Mouse (Mus musculus) large intestine, adult 2 months (tissue): Measurements from ENCODE around the gene Vav2. TPM values are rescaled to one million over a fixed set of nuclear protein-coding genes. Genes with fewer than 3 reads are reported as not detected.

Experiments used
- DNase-seq: peaks from one replicate; pipeline ENCODE4 v3.0.0-alpha.2; 2012; ENCODE audit warnings: low read depth, low spot score
- WGBS: fragments of 180-500 bp; shearing (Covaris S2); methylation state at CpG from one replicate; pipeline ENCODE4 v1.1.7; 2018; 5-methylcytosine and 5-hydroxymethylcytosine counted together
- polyA plus RNA-seq: library from polyadenylated mRNA; depleted of rRNA; stranded (reverse); fragments of >200 nt; gene quantifications from 2 replicates; pipeline ENCODE4 v1.2.3, GENCODE M21; 2012

Gene Vav2
- polyA plus RNA-seq, 1 experiment = 24.0 TPM

DNA sequence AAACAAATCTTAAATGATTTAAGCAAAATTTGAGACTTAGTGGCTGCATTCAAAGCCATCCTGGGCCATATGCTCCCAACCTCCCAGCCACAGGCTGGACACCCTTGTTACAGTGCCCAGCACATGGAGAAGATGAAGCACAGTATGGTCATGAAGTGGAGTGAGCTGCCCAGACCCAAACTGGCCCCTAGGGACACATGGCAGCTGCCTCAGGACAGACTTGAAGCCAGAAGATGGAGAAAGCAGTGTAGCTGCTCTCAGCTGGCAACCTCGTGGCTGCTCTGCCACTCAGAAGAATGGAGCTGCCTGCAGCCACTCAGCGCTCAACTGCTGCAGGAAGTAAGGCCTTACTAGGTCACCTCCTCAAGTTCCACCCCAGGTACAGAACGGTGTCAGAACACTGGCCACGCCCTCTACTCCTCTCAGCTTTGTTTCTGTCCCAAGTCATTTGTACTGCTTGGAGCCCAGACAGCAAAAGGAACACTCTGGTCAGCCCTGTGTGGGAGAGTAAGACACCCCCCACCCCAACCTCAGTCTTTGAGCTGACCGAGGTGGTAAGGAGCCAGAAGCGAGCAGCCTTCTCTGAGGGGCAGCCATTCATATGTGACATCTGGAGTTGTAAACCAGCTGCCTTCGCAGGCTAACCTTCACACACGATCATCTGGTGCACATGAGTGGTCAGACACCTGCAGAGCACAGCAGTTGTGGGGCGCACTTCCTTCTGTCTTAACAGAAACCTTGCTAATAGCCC is 130.0 kb downstream of the Vav2 start:
- 51% methylated on average over 9 of the region's 9 CpGs for WGBS
- no peak for DNase-seq

DNA sequence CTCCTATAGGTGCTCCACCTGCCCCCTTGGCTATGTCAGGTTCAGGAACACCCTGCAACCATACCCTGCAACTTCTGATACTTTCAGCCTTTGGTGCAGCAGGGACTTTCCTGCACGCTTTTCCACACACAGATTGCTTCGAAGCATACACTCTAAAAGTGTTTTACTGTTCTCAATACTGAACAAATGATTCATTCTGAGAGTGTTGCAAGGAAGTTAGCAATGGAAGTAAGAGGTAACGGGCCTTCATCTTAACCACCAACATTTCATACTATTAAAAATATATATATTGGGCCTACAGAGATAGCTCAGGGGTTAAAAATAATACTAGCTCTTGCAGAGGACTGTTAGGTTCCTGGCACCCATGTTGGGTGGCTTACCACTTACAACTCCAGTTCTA is 132.1 kb downstream of the Vav2 start:
- no peak for DNase-seq
- 90% methylated on average over 3 of the region's 3 CpGs for WGBS

- WGBS = 19% methylated on average over 3 of the region's 3 CpGs
- peak; percentile 42 for DNase-seq
These were observed 137.8 kb downstream of the Vav2 start for GRCm38 (mm10) chr2:27289019-27289418.

GRCm38 (mm10) chr2:27286971-27287710 is 139.7 kb downstream of the Vav2 start:
- no peak for DNase-seq
- WGBS = 69% methylated on average over 7 of the region's 7 CpGs

- DNase-seq = peak; percentile 11
- WGBS = 45% methylated on average over 7 of the region's 7 CpGs
These were observed 142.4 kb downstream of the Vav2 start for GRCm38 (mm10) chr2:27284441-27284840.

DNA sequence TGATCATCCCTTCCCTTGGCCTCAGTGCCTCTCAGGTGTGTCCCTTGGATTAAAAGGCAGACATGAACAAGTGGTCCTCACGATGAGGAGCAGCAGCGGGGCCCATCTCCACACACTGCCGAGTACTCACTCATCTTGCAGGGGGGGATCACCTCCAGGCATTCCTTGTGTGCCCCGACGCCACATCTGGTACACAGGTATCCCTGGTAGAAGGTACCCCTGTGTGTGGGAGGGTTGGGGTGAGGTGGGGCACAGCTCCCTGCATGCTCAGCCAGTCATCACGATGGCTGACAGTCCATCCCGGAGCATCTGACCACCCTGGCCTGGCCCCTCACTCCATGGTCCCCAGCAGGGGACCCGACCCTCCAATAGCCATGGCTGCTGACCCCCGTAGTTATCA is 145.1 kb downstream of the Vav2 start:
- WGBS = 94% methylated on average over 9 of the region's 9 CpGs
- no peak for DNase-seq

DNA sequence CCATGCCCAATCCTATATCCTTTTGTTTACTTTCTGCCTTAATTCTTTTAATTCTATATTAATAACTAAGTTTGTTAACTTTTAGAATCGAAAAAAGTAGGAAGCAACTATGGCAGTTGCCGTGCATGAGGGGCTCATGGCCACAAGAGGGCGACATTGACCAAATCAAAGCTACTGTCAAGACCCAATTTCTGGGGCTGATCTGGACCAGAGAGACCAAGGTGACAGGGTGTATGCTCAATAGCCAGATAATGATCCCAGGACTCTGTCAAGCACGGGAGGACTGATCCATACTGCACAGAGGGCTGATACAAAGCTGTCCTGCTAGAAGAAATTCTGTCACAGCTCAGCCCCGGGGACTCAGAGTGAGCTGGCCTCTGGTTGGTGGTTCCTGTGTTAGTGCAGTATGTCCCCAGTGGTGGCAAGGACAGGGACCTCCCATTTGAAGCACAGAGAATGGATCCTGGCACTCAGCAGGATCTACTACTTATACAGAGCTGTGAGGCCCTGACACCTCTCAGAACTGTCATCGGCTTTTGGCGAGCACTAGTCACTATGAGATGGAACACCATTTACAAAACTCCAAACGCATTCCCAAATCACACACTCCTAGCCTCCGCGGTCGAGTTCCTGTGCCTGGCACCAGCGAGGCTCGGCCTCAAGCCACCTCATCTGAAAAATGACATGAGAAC is 145.8 kb downstream of the Vav2 start:
- 67% methylated on average over 13 of the region's 13 CpGs for WGBS
- peak; percentile 28 for DNase-seq

DNA sequence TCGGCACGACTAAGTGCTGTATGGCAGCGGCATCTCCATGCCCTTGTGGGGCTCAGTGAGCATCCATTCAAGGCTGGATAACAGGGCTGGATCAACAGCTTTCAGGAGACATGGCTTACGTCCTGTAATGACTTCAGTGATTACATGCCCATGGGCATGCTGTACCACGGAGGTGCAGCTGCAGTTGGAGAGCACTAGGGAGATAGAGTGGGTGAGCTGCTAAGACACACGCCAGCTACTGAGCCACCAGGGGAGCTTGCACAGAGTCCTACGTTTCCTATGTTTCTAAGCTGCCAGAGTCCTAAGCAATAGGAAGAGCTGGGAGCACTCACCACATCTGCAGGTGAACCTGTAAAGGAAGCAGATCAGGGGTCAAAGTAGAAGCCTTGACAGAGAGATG is 148.0 kb downstream of the Vav2 start:
- DNase-seq = no peak
- 82% methylated on average over 7 of the region's 7 CpGs for WGBS

DNA sequence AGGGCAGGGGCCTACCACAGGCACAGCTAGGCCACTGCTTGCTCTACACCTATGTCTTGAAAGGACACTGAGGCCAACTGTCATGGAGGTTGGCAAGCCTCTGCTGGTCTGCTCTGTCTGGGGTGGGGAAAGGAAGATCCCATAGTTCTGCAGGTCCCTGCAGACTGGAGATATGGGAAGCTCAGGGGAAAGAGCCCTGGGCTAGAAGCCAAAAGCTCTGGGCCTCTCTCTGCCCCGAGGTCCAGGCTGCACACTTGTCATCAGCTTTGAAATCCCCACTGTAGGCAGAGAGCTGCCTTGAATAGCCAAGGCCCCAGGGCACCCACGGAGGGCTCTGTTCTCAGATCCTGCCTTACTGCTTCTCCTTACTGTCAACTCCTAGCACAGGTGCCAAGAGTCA is 158.5 kb downstream of the Vav2 start:
- no peak for DNase-seq
- 57% methylated on average over 2 of the region's 2 CpGs for WGBS

GRCm38 (mm10) chr2:27265819-27266218 is 161.0 kb downstream of the Vav2 start:
- no peak for DNase-seq
- WGBS = 76% methylated on average over 3 of the region's 3 CpGs

- WGBS = 65% methylated on average over 4 of the region's 4 CpGs
- no peak for DNase-seq
These were observed 163.8 kb downstream of the Vav2 start for GRCm38 (mm10) chr2:27262984-27263383.

- DNase-seq = no peak
These were observed 175.4 kb downstream of the Vav2 start for GRCm38 (mm10) chr2:27251434-27251833.

DNA sequence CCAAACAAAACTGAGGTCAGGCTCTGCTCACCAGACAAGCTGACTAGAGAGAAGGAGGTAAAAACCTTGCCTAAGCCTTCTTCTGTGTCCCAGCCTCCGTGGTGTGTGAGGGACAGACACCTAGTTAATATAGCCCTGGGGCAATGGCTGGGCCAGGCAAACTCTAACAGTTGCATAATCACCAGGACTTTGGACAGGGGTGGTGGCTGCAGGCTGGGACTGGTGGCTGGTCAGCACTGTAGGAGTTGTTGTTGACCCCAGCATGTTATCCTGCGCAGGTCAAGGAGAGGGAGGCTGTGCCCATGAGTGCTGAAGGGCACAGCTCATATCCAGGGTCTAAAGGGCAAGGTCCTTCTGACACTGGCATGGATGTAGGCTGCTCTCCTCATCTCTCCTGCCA is 178.6 kb downstream of the Vav2 start, which contains the start of gene Sardh:
Gene Sardh (minus strand): TSS at position 127 of the 400 bp plus-strand sequence.
- peak; percentile 47 for DNase-seq
- WGBS = 49% methylated on average over 2 of the region's 2 CpGs

- WGBS = 17% methylated on average over 2 of the region's 2 CpGs
- DNase-seq = no peak
These were observed 179.4 kb downstream of the Vav2 start for GRCm38 (mm10) chr2:27247487-27247863.

- peak; percentile 56 for DNase-seq
- WGBS = 9% methylated on average over 7 of the region's 7 CpGs
These were observed 179.9 kb downstream of the Vav2 start for GRCm38 (mm10) chr2:27246712-27247486.

GRCm38 (mm10) chr2:27245947-27246346 is 180.9 kb downstream of the Vav2 start:
- DNase-seq = no peak
- WGBS = 77% methylated on average over 7 of the region's 7 CpGs

DNA sequence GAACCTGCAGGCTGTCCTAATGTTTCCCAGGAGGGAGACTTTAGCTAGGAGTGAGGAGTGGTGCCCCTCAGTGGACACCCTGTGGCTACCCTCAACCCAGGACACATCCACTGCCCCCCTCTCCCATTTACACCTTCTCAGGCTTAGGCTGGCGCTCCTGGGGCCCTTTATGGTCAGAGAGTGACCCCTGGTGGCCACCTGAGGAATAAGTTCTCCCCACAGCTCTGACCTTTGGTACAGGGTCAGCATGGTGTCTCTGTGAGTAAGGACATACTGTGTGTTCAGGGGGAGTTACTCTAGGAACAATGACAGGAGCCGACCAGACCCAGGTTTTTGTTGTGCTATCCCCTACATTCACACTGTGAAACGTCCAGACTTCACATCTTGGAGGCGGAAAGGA is 189.5 kb downstream of the Vav2 start:
- no peak for DNase-seq
- WGBS = 38% methylated on average over 4 of the region's 4 CpGs

DNA sequence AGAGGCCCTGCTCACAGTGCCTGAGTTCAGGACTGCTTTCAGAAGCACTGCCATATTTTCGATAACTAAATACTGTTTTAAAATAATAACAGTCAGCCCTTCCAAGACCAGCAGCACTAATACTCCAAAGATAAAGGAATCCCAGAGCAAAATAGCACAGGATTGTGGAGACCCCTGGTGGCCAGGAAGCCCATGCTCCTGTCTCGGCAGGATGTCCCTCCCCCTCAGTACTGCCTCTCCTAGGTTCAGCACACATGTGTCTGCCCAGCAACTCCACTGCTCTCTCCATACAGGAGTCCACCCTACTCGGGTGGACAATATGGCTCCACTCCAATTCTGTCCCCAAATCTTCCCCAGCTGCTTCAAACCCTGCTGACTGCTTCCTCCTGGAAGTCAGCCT is 191.1 kb downstream of the Vav2 start:
- no peak for DNase-seq
- 18% methylated on average over 3 of the region's 3 CpGs for WGBS

DNA sequence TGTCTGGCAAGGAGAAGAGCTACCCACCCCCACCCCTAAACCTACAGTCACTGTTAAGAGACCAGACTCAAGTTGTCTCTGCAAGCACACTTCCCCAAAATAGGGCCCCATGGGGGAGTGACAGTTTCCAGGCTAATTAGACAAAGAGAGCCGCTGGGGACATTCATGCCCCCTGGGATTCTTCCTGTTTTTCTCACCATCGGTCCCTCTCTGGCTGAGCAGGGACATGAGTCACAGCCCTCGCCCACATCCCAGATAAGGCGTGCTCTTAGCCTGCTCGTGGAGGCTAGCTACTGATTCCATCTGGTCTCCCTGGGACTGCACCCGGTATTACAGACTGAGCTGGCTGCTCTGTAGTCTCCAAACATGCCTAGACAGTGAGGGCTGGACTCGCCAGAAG is 194.5 kb downstream of the Vav2 start:
- WGBS = 18% methylated on average over 7 of the region's 7 CpGs
- no peak for DNase-seq
